Mouse (Mus musculus) kidney, adult 2 months (tissue): ENCODE data around the gene Lyl1.

ENCODE experiments used
- CTCF ChIP-seq: fragments of 200-500 bp; conservative IDR thresholded peaks from 2 replicates; pipeline ENCODE4 v1.5.1; 2011; ENCODE audit warnings: low read depth, mild to moderate bottlenecking, control low read depth, low read length, moderate library complexity, mixed read lengths; ENCODE audit not compliant: insufficient read depth, insufficient read length
- POLR2A ChIP-seq: fragments of 200-500 bp; IDR thresholded peaks from one replicate; pipeline ENCODE4 v1.6.1; 2011; ENCODE audit warnings: low read depth, low read length, control low read depth

DNA sequence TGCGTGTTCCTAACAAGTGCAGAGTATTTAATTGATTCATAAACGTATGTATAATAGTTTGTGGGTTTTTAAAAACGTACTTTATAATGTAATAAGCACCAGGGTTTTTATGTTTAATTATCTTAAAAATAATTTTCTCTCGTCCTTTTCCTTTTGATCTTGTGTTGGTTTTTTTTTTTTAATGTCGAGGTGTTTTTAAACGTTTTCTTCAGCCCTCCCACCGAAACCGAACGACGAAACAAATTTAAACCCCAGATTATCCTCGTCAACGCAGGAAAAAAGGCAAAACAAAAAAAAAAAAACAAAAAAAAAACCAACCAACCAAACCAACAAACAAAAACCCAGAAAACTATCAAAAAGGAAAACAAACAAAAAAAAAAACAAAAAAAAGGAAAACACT lies 4.7 kb downstream of the Lyl1 start:
- no peak for TF ChIP-seq POLR2A
- TF ChIP-seq CTCF: no peak
